Mouse (Mus musculus): ENCODE results near the gene Hoxc4.

DNA sequence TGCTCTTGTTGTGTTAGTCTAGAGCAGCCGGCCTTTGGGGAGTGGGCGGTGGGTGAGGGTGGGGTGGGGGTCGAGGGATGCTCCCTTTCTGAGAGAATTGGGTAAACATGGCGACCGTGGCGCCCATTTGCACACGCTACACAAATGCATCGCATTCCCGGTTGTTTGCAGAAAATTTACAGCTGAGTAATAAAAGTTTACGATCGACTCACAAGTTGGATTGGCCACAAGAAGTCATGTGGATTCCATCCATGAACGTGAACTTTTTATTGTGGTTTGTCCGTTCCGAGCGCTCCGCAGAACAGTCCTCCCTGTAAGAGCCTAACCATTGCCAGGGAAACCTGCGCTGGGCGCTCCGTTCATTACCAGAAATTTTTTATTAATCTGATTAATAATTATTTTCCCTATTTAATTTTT is 20.8 kb upstream of the Hoxc4 start, which contains the start of gene Hoxc6:
- TF ChIP-seq CTCF (IDR thresholded peaks at IDR 0.05; ENCODE audit: borderline replicate concordance, insufficient read depth, low read depth, low read length) (no peak), POLR2A (IDR thresholded peaks at IDR 0.05; ENCODE audit: borderline replicate concordance, insufficient read depth, low read length) (no peak)

Data from cerebellum, adult 2 months (tissue).